Mouse (Mus musculus): ENCODE measurements around the gene Tpcn1.

Gene Tpcn1

GRCm38 (mm10) chr5:120588569-120589094 is at the start of gene Tpcn1, which contains the start of gene Iqcd:
TSS of gene Tpcn1 (minus strand) at chr5:120588673.
TSS of gene Iqcd (plus strand) at chr5:120589016.
- DNase-seq, result peak; percentile 98 to 99

GRCm38 (mm10) chr5:120635633-120636032 is 47.2 kb upstream of the Tpcn1 start:
- DNase-seq, result no peak

- DNase-seq, result no peak
Observed at GRCm38 (mm10) chr5:120634860-120635259, 46.4 kb upstream of the Tpcn1 start.

- no peak for DNase-seq
Observed at GRCm38 (mm10) chr5:120634131-120634530, 45.7 kb upstream of the Tpcn1 start, which contains the start of gene Cfap73. TSS of gene Cfap73 (minus strand) at chr5:120634235.

DNA sequence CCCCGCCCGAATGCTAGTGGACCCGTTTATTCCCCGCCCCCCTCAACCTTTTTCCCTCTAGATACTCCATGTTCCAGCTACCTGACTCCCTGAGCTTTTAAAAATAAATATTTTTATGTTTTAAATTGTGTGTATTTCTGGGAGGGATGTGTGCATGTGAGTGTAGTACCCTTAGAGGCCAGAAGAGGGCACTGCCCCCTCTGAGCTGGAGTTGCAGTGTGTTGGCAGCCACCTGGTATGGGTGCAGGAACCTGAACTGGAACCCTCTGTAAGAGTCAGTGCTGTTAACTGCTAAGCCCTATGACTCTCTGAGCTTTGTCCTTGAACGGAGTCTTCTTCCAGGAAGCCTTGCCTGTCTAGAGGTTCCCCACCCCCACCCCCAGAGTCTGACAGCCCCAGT is 43.4 kb upstream of the Tpcn1 start:
- DNase-seq, result no peak

DNA sequence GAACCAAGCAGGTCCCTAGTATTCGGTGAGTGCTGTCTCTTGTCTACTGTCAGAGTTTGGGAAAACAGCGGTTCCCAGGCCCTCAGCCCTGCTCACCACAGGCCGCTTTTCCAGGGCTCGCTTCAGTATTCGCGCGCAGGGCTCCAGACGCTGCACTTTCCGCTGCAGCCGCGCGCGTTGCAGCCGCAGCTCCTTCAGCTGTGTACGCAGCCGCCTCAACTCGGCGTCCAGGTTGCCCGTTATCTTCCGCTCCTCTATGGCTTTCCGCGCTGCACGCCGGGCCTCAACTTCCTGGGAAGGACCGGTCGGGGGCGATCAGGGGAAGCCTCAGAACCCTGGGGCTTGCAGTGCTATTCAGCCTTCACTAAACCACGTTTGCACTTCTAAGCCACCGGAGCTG is 42.7 kb upstream of the Tpcn1 start:
- DNase-seq, result no peak

- DNase-seq, result no peak
Observed at GRCm38 (mm10) chr5:120628624-120629023, 40.2 kb upstream of the Tpcn1 start.

GRCm38 (mm10) chr5:120627515-120628300 is 39.2 kb upstream of the Tpcn1 start:
- no peak for DNase-seq

DNA sequence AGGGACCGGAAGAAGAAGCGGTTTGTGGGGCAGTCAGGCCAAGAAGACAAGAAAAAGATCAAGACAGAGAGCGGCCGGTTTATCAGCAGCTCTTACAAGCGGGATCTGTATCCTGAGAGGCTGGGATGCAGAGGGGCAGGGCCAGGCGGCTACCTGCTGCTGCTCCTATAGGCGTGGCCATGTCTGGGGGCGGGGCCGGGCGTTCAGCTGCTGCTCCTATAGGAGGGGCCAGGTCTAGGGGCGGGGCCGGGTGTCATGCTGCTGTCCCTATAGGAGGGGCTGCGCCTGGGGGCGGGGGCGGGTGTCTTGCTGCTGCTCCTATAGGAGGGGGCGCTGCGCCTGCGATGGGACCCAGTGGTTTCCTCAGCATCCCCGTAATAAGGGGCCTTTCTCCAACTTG is 37.9 kb upstream of the Tpcn1 start:
- DNase-seq, result no peak

GRCm38 (mm10) chr5:120624427-120624826 is 36.0 kb upstream of the Tpcn1 start:
- no peak for DNase-seq

DNA sequence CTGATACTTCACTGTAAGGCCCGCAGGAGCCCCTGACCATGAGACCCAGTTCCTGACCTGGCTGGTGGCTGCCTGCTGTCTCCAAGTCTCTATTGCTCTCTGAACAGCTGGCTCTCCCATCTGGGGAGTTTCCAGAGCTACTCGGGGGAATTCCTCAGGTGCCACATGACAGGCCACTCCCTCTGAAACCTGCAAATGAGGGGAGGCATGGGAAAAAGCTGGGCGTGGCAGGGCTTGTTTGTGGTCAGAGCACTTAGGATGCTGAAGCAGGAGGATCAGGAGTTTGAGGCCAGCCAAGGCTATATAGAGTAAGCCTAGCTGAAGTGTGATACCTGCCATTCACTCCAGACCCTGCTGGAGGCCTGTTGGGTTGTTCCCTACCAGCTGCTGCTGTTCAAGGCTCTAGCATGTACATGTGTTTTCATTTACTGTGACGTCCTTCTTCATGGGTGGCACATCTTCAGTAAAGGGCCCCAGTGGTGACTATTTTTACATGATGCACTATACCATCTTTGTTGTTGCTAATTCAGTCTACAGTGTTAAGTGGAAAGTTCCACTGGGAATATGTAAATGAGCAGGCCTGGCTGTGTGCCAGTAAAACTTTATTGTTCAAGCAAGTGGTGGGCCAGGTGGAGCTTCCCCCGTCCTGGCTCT is 33.9 kb upstream of the Tpcn1 start:
- DNase-seq, result peak; percentile 51

DNA sequence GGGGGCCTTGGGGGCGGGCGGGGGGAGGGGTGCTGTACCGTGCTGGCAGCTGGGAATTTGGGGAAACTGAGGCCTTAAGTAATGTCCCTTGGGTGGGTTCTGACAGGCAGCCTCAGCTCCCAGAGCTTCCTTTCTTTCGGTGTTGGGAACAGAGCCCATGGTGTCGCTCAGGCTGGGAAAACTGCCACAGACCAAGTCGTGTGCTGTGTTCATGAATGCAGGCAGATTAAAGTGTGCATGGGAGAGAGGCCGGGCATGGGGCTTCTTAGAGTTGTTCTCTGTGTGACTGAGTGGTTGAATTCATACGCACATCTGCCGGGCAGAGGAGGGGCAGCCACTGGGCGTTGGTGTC is 33.3 kb upstream of the Tpcn1 start:
- no peak for DNase-seq

DNA sequence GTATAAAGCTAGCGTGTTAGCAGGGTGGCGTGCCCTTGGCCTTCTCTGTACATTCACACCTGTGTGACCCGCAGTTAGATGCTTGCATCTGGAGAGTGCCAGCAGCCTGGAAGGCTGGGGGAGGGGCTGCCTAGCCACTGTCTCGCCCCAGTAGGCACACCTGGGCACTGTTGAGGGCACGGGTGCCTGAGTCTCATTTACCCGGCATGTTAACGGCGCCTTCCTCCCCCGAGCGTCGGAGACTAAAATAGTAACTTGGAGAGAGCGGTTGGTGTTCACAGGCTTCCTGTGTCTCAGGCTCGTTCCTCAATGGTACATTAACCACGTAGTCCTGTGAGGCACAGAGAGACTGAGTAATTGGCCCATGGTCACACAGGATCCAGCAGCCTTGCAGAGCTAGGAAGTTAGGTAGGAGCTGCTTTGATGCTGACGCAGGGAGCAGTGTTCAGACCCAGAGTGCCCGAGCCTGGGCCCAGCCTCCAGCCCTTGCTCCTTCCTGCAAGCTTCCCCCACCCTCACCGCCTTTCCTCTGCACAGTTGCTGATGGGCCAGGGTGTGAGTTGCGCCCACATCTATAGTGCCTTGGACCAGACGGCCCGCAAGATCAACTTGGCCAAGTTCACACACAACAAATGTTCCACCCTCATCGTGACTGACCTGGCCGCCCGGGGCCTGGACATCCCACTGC is 32.7 kb upstream of the Tpcn1 start:
- DNase-seq, result peak; percentile 77 to 80

DNA sequence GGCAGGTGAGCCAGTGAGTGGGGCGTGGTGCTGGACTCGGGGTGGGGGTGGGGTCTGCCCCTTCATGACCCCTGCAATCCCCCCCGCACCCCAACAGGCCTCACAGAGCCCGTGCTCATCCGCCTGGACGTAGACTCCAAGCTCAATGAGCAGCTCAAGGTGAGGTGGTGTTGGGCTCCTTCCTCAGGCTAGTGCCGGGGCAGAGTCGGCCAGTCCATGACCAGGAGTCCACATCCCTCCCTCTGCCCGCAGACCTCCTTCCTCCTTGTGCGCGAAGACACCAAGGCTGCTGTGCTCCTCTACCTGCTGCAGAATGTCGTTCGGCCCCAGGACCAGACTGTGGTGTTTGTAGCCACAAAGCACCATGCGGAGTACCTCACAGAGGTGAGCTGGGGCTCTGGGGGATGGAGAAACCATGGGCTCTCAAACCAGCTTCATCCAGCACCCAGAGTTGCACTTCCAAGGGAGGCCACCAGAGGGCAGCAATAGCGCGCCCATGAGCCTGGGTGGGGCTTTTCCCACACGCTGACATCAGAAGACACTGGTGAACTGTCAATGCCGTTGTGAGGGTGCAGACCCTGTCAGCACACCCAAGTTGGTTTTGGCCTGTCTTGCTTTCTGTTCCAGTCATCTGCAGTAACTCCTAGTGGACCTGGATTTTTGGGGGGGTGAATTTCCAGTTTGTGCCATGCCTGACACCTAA is 32.1 kb upstream of the Tpcn1 start:
- peak; percentile 81 to 91 for DNase-seq

DNA sequence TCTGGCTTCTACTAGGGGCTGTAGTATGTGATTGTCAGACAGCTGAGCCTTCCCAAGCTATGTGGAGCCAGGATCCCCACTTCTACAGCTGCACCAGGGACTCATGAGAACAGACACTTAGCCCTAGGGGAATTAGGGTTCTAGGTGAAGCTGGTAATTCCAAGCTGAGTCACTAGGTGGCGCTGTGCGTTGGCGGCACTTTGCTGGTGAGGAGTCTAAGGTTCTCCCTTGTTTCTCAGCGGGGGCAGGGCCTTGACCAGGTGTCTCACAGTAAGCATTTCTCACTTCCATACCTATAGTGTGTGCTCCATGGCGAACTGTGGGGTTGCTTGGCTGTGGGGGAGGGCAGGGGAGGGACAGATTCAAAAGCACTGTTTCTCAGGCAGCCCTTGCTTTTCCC is 30.7 kb upstream of the Tpcn1 start:
- DNase-seq, result peak; percentile 65 to 83

GRCm38 (mm10) chr5:120618778-120619177 is 30.3 kb upstream of the Tpcn1 start:
- DNase-seq, result no peak

- no peak for DNase-seq
Observed at GRCm38 (mm10) chr5:120615903-120616302, 27.4 kb upstream of the Tpcn1 start.

DNA sequence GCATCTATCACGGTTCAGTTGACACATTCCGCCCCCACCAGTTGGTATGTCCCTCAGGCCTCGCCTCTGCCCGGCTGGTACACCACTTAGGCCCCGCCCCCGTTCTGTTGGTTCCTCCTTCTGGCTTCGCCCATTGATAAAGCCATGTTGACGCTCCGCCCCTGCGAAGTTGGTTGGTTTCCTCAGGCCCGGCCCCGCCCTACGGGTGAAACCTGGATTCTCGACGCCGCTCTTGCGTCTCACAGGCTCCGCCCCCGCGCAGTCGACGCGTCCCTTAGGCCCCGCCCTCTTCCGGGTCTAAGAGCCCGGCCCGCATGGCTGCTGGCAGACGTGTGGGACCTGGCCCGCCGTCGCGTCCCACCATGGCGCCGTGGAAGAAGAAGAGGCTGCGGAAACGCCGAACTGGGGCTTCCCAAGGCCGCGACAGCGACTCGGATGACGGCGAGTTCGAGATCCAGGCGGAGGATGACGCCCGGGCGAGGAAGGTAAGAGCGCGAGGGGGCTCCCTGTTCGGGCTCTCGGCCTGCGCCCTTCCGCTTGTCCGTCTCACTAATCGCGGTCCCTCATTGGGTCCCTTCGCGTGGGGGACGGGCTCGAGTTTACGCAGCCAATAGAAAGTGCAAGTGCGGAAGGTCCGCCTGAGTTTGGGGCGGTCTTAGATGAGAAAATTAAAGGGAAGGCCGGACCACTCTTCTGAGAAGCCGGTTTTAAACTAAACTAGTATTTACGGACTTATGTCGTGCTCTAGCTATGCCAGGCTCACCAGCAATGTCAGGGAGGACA is 24.5 kb upstream of the Tpcn1 start:
- peak; percentile 100 for DNase-seq

- peak; percentile 95 to 99 for DNase-seq
Observed at GRCm38 (mm10) chr5:120612442-120612821, 24.0 kb upstream of the Tpcn1 start, which contains the start of the genes Rita1 and Ddx54. TSS of gene Rita1 (minus strand) at chr5:120612589. TSS of gene Ddx54 (plus strand) at chr5:120612739.

- DNase-seq, result no peak
Observed at GRCm38 (mm10) chr5:120611416-120611815, 22.9 kb upstream of the Tpcn1 start.

DNA sequence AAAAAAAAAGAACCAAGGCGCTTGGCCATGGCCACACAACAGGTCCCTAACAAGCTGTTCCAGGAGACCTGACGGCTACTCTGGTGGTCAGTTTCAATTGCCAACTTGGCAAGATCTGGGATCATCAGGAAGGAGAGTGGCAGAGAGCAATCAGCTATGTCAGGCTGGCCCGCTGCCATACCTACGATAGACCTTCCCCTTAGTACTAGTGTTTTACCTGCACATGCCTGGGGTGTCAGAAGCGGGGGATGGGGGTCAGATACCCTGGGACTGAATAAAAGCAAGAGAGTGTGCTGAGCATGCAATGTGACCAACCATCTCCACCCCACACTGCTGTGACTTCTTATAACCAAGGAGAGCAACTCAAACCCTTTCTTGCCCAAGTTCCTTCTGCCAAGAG is 22.4 kb upstream of the Tpcn1 start:
- DNase-seq, result no peak

DNA sequence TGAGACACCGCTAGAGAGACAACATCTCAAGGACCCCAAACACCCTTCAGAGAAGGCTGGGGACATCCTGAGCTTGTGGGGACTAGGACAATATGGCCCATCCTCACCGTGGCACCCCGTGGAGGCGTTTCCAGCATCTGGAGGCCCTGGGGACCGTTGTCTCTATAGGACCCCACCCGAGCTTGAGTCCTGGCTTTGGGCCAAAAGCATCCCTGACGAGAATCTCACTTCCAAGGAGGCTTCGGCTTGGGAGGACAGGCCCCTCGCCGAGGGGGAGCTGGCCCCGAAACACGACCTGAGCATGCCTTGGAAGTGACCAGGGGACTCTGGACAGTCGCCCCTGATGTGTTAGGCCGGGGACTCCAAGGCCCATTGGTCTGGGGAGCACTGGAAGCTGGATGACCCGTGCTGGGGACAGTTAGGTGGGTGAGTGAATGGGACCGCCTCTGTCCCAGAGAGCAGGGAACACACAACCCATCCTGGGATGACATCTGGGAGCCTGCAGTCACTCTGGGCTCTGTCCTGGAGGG is 20.8 kb upstream of the Tpcn1 start:
- no peak for DNase-seq
